Mouse (Mus musculus) heart, embryonic 14.5 days (tissue): ENCODE measurements around the gene Rasa4. TPM values are rescaled to one million over a fixed set of nuclear protein-coding genes. Genes with fewer than 3 reads are reported as not detected.
"Not testable (repeated sequence)": the region's sequence is repeated elsewhere in the genome, so short reads cannot be mapped to it uniquely, and the experiment has no call there.

Experiments
- ATAC-seq: fragments of 200-750 bp; cut with Nextera tagmentation; 2 replicates; pipeline ENCODE4 v1.8.0; 2017; ENCODE audit warnings: low read depth, moderate TSS enrichment; ENCODE audit not compliant: insufficient number of reproducible peaks, insufficient read depth, low FRiP score
- H3K27ac ChIP-seq, 2 experiments: fragments of 200-500 bp in 1 of 2; fragments of 300-500 bp in 1 of 2; sonication (generic) in 1 of 2; replicated peaks in 1 of 2; 2 replicates each; pipeline ENCODE4 v1.5.1; 2012 to 2014; ENCODE audit warnings: low read depth in 2 of 2, low read length in 2 of 2, control low read depth in 1 of 2, mild to moderate bottlenecking in 1 of 2, mixed read lengths in 1 of 2; ENCODE audit not compliant: control insufficient read depth in 1 of 2, insufficient read depth in 1 of 2
- H3K27me3 ChIP-seq: fragments of 300-500 bp; sonication (generic); 2 replicates; pipeline ENCODE4 v1.6.1; 2014; ENCODE audit warnings: mild to moderate bottlenecking, low read length, control low read depth; ENCODE audit not compliant: control insufficient read depth, insufficient read depth
- H3K36me3 ChIP-seq: fragments of 300-500 bp; sonication (generic); 2 replicates; pipeline ENCODE4 v1.6.1; 2014; ENCODE audit warnings: mild to moderate bottlenecking, control low read depth, low read length, mixed read lengths; ENCODE audit not compliant: control insufficient read depth, insufficient read depth
- H3K4me1 ChIP-seq, 2 experiments: fragments of 200-500 bp in 1 of 2; fragments of 300-500 bp in 1 of 2; sonication (generic) in 1 of 2; 2 replicates each; pipeline ENCODE4 v1.6.1; 2012 to 2014; ENCODE audit warnings: low read length in 2 of 2, control low read depth in 1 of 2, mixed read lengths in 1 of 2; ENCODE audit not compliant: control insufficient read depth in 2 of 2, insufficient read depth in 2 of 2
- H3K4me2 ChIP-seq: fragments of 300-500 bp; sonication (generic); 2 replicates; pipeline ENCODE4 v1.6.1; 2014; ENCODE audit warnings: mild to moderate bottlenecking, low read length
- H3K4me3 ChIP-seq, 2 experiments: fragments of 200-500 bp in 1 of 2; fragments of 300-500 bp in 1 of 2; sonication (generic) in 1 of 2; 2 replicates each; pipeline ENCODE4 v1.5.1; 2012 to 2014; ENCODE audit warnings: low read length in 2 of 2, mild to moderate bottlenecking in 2 of 2, control low read depth in 1 of 2, low read depth in 1 of 2, moderate library complexity in 1 of 2; ENCODE audit not compliant: control insufficient read depth in 1 of 2, insufficient read depth in 1 of 2
- H3K9ac ChIP-seq: fragments of 300-500 bp; sonication (generic); 2 replicates; pipeline ENCODE4 v1.6.1; 2014; ENCODE audit warnings: mild to moderate bottlenecking, low read length
- H3K9me3 ChIP-seq: fragments of 300-500 bp; sonication (generic); 2 replicates; pipeline ENCODE4 v1.6.1; 2016; ENCODE audit warnings: low read length, control low read depth; ENCODE audit not compliant: control insufficient read depth
- whole genome bisulfite sequencing: fragments of 180-500 bp; shearing (Covaris S2); extraction: QIAGEN DNeasy Blood & Tissue Kit; methylation state at CpG from one replicate; pipeline ENCODE4 v1.1.7; 2014; 5-methylcytosine and 5-hydroxymethylcytosine counted together
- microRNA-seq: library from miRNA; unstranded; fragments of <30 nt; microRNA quantifications from one replicate; pipeline ENCODE4, GENCODE M21; 2016
- polyA plus RNA-seq: library from polyadenylated mRNA; unstranded; fragments of >200 nt; fragmentation: Nextera tagmentation; extraction: Ambion mirVana; gene quantifications from 2 replicates; pipeline ENCODE4 v1.2.1, GENCODE M21; 2014

Rasa4 gene
- polyA plus RNA-seq, 1 experiment from 2014 or later = 1.3 TPM

GRCm38 (mm10) chr5:136155399-136155798, 71.7 kb downstream of the Rasa4 start:
- H3K27me3 ChIP-seq = no peaks in the 10 kb centered on the region
- H3K27ac ChIP-seq = no peak overlapping the region
- H3K4me1 ChIP-seq = no peaks in the 10 kb centered on the region
- no peak for ATAC-seq
- H3K9me3 ChIP-seq = no peaks in the 10 kb centered on the region
- H3K9ac ChIP-seq = no peak overlapping the region
- WGBS = 56% methylated on average over 5 of the region's 5 CpGs
- H3K4me2 ChIP-seq = no peak overlapping the region
- H3K4me3 ChIP-seq = no peak overlapping the region
- no peaks in the 10 kb centered on the region for H3K36me3 ChIP-seq

DNA sequence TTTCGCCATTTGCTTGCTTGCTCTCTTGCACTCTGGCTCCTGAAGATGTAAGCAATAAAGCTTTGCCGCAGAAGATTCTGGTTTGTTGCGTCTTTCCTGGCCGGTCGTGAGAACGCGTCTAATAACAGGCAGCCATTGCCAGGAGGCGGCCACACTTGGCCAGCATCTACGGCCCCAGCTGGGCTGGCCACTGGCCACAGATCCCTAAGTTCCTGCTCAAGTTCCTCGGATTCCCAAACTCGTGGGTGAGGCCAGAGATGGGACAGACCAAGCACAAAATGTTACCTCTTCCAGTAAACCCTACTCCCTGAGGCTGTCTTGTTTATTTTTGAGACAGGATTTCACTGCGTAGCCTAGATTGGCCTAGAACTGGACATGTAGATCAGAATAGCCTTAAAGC, 76.4 kb downstream of the Rasa4 start:
- H3K9ac ChIP-seq, H3K36me3 ChIP-seq, H3K27me3 ChIP-seq, ATAC-seq, H3K27ac ChIP-seq, H3K4me3 ChIP-seq, H3K4me2 ChIP-seq, H3K4me1 ChIP-seq, H3K9me3 ChIP-seq: not testable (repeated sequence)
- WGBS = 82% methylated on average over 10 of the region's 12 CpGs

Small RNA genes lying within 50 kb of the gene (microRNA-seq; reads per million reads assigned to microRNA genes)
- not detected for gene Mir7035

Other genes starting within 250 kb of the Rasa4 start
- 911 and 1,014 TPM in 2 replicates for gene Hspb1, start 196.0 kb upstream of the Rasa4 start, polyA plus RNA-seq
- gene Ywhag, start 149.3 kb upstream of the Rasa4 start, polyA plus RNA-seq = 72.5 and 84.8 TPM in 2 replicates
- gene Ssc4d, start 109.4 kb upstream of the Rasa4 start, polyA plus RNA-seq = 0.39 and 0.68 TPM in 2 replicates
- gene Zp3, start 103.8 kb upstream of the Rasa4 start, polyA plus RNA-seq = not detected in 2 replicates
- 16.8 and 17.4 TPM in 2 replicates for gene Dtx2, start 89.1 kb upstream of the Rasa4 start, polyA plus RNA-seq
- 22.5 and 35.4 TPM in 2 replicates for gene Upk3b, start 45.4 kb upstream of the Rasa4 start, polyA plus RNA-seq
- 0.46 TPM in 1 of 2 replicates, not detected in the other for gene Upk3bl, start 29.4 kb upstream of the Rasa4 start, polyA plus RNA-seq
- gene Polr2j, start 32.7 kb downstream of the Rasa4 start, polyA plus RNA-seq = 166 and 178 TPM in 2 replicates
- gene Lrwd1, start 52.2 kb downstream of the Rasa4 start, polyA plus RNA-seq = 13.8 and 16.9 TPM in 2 replicates
- 9.5 and 9.9 TPM in 2 replicates for gene Alkbh4, start 52.2 kb downstream of the Rasa4 start, polyA plus RNA-seq
- 1.3 TPM in 2 replicates for gene Orai2, start 86.8 kb downstream of the Rasa4 start, polyA plus RNA-seq
- gene Prkrip1, start 115.0 kb downstream of the Rasa4 start, polyA plus RNA-seq = 33.8 and 35.6 TPM in 2 replicates
- 0.95 and 2.1 TPM in 2 replicates for gene Sh2b2, start 162.6 kb downstream of the Rasa4 start, polyA plus RNA-seq